Mouse (Mus musculus): ENCODE results near the gene Asic5. TPM values are rescaled to one million over a fixed set of nuclear protein-coding genes. Genes with fewer than 3 reads are reported as not detected.

Asic5 gene
- total RNA-seq (2012; rRNA removed) = not detected in 2 replicates

- Histone ChIP-seq H3K9me3 (ENCODE audit: control insufficient read depth, insufficient read depth, low read depth, low read length) (no peaks in the 10 kb centered on the region), H3K4me3 (ENCODE audit: insufficient read depth in 1 of 2, low read depth in 1 of 2, low read length in 2 of 2, poor library complexity in 1 of 2, severe bottlenecking in 1 of 2) (no peak within 1 kb of the TSS), H3K27ac (ENCODE audit: insufficient read depth, low read depth, low read length, poor library complexity, severe bottlenecking) (no peak within 1 kb of the TSS), H3K9ac (ENCODE audit: insufficient read depth, low read depth, low read length, poor library complexity, severe bottlenecking) (no peak within 1 kb of the TSS), H3K36me3 (ENCODE audit: control insufficient read depth, insufficient read depth, low read length, poor library complexity, severe bottlenecking) (no peaks in the 10 kb centered on the region), H3K4me1 (ENCODE audit: control insufficient read depth in 2 of 2, insufficient read depth in 2 of 2, low read length in 2 of 2, poor library complexity in 1 of 2) (no peaks in the 10 kb centered on the region)
- in situ Hi-C loops (cut with MboI; ENCODE audit: low sequenced_read_pairs in 2 of 2, unreplicated experiment in 2 of 2) = no loop called here
- no peak for DNase-seq (ENCODE audit: low read depth, low spot score)
- TF ChIP-seq CHD2 (IDR thresholded peaks at IDR 0.05; ENCODE audit: low read depth, low read length) (no peak), HCFC1 (IDR thresholded peaks at IDR 0.05; ENCODE audit: borderline replicate concordance, insufficient read depth, low read length) (no peak), ZC3H11A (IDR thresholded peaks at IDR 0.05; ENCODE audit: borderline replicate concordance, low read depth, low read length) (no peak), ZNF384 (IDR thresholded peaks at IDR 0.05; ENCODE audit: low read depth, low read length) (no peak), MAFK (IDR thresholded peaks at IDR 0.05; ENCODE audit: insufficient read depth, low read depth, low read length) (no peak)
These were observed at the start of gene Asic5 for GRCm38 (mm10) chr3:81981990-81982389. Gene Asic5 (plus strand): TSS chr3:81982290.

DNA sequence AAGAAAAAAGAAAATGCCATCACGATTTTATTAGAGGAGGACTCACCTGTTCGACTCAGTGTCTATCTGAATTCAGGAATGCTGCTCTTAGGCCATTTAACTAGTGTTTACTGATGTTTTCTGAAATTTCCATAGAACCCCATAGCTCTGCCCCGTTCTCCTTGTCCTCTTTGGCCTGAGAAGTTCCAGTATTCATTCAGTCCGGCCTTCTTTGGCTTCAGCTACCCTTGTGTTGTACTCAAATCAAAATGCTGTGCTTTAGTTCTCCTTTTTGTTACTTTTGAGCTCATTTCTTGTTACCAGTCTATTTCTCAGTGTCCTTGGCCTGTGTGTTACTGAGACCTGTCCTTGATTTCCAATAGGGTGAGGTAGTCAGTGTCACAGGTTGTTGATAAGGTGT, 48.7 kb upstream of the Asic5 start:
- no peaks in the 10 kb centered on the region for H3K36me3 ChIP-seq (ENCODE audit: control insufficient read depth, insufficient read depth, low read length, poor library complexity, severe bottlenecking)
- in situ Hi-C loops (cut with MboI; ENCODE audit: low sequenced_read_pairs in 2 of 2, unreplicated experiment in 2 of 2) = no loop called here
- TF ChIP-seq HCFC1 (IDR thresholded peaks at IDR 0.05; ENCODE audit: borderline replicate concordance, insufficient read depth, low read length) (no peak), ZC3H11A (IDR thresholded peaks at IDR 0.05; ENCODE audit: borderline replicate concordance, low read depth, low read length) (no peak), ZNF384 (IDR thresholded peaks at IDR 0.05; ENCODE audit: low read depth, low read length) (no peak), MAFK (IDR thresholded peaks at IDR 0.05; ENCODE audit: insufficient read depth, low read depth, low read length) (no peak), CHD2 (IDR thresholded peaks at IDR 0.05; ENCODE audit: low read depth, low read length) (no peak)
- H3K27ac ChIP-seq (ENCODE audit: insufficient read depth, low read depth, low read length, poor library complexity, severe bottlenecking) = no peak overlapping the region
- no peaks in the 10 kb centered on the region for H3K4me1 ChIP-seq (ENCODE audit: control insufficient read depth in 2 of 2, insufficient read depth in 2 of 2, low read length in 2 of 2, poor library complexity in 1 of 2)
- no peak overlapping the region for H3K9ac ChIP-seq (ENCODE audit: insufficient read depth, low read depth, low read length, poor library complexity, severe bottlenecking)
- DNase-seq (ENCODE audit: low read depth, low spot score) = no peak
- H3K4me3 ChIP-seq (ENCODE audit: insufficient read depth in 1 of 2, low read depth in 1 of 2, low read length in 2 of 2, poor library complexity in 1 of 2, severe bottlenecking in 1 of 2) = no peak overlapping the region
- H3K9me3 ChIP-seq (ENCODE audit: control insufficient read depth, insufficient read depth, low read depth, low read length) = no peaks in the 10 kb centered on the region

- Histone ChIP-seq H3K36me3 (ENCODE audit: control insufficient read depth, insufficient read depth, low read length, poor library complexity, severe bottlenecking) (no peaks in the 10 kb centered on the region), H3K4me3 (ENCODE audit: insufficient read depth in 1 of 2, low read depth in 1 of 2, low read length in 2 of 2, poor library complexity in 1 of 2, severe bottlenecking in 1 of 2) (no peak overlapping the region), H3K9me3 (ENCODE audit: control insufficient read depth, insufficient read depth, low read depth, low read length) (no peaks in the 10 kb centered on the region), H3K4me1 (ENCODE audit: control insufficient read depth in 2 of 2, insufficient read depth in 2 of 2, low read length in 2 of 2, poor library complexity in 1 of 2) (no peaks in the 10 kb centered on the region), H3K9ac (ENCODE audit: insufficient read depth, low read depth, low read length, poor library complexity, severe bottlenecking) (no peak overlapping the region), H3K27ac (ENCODE audit: insufficient read depth, low read depth, low read length, poor library complexity, severe bottlenecking) (no peak overlapping the region)
- TF ChIP-seq ZNF384 (IDR thresholded peaks at IDR 0.05; ENCODE audit: low read depth, low read length) (no peak), ZC3H11A (IDR thresholded peaks at IDR 0.05; ENCODE audit: borderline replicate concordance, low read depth, low read length) (no peak), MAFK (IDR thresholded peaks at IDR 0.05; ENCODE audit: insufficient read depth, low read depth, low read length) (no peak), HCFC1 (IDR thresholded peaks at IDR 0.05; ENCODE audit: borderline replicate concordance, insufficient read depth, low read length) (no peak), CHD2 (IDR thresholded peaks at IDR 0.05; ENCODE audit: low read depth, low read length) (no peak)
- no peak for DNase-seq (ENCODE audit: low read depth, low spot score)
- in situ Hi-C loops (cut with MboI; ENCODE audit: low sequenced_read_pairs in 2 of 2, unreplicated experiment in 2 of 2) = no loop called here
These were observed 43.2 kb upstream of the Asic5 start for GRCm38 (mm10) chr3:81938924-81939323.

GRCm38 (mm10) chr3:81942341-81942740, 39.7 kb upstream of the Asic5 start:
- in situ Hi-C loops (cut with MboI; ENCODE audit: low sequenced_read_pairs in 2 of 2, unreplicated experiment in 2 of 2) = no loop called here
- Histone ChIP-seq H3K4me3 (ENCODE audit: insufficient read depth in 1 of 2, low read depth in 1 of 2, low read length in 2 of 2, poor library complexity in 1 of 2, severe bottlenecking in 1 of 2) (no peak overlapping the region), H3K27ac (ENCODE audit: insufficient read depth, low read depth, low read length, poor library complexity, severe bottlenecking) (no peak overlapping the region), H3K9ac (ENCODE audit: insufficient read depth, low read depth, low read length, poor library complexity, severe bottlenecking) (no peak overlapping the region), H3K36me3 (ENCODE audit: control insufficient read depth, insufficient read depth, low read length, poor library complexity, severe bottlenecking) (no peaks in the 10 kb centered on the region), H3K4me1 (ENCODE audit: control insufficient read depth in 2 of 2, insufficient read depth in 2 of 2, low read length in 2 of 2, poor library complexity in 1 of 2) (no peaks in the 10 kb centered on the region), H3K9me3 (ENCODE audit: control insufficient read depth, insufficient read depth, low read depth, low read length) (no peaks in the 10 kb centered on the region)
- TF ChIP-seq CHD2 (IDR thresholded peaks at IDR 0.05; ENCODE audit: low read depth, low read length) (no peak), HCFC1 (IDR thresholded peaks at IDR 0.05; ENCODE audit: borderline replicate concordance, insufficient read depth, low read length) (no peak), MAFK (IDR thresholded peaks at IDR 0.05; ENCODE audit: insufficient read depth, low read depth, low read length) (no peak), ZC3H11A (IDR thresholded peaks at IDR 0.05; ENCODE audit: borderline replicate concordance, low read depth, low read length) (no peak), ZNF384 (IDR thresholded peaks at IDR 0.05; ENCODE audit: low read depth, low read length) (no peak)
- DNase-seq (ENCODE audit: low read depth, low spot score) = no peak

GRCm38 (mm10) chr3:81943097-81943496, 39.0 kb upstream of the Asic5 start:
- TF ChIP-seq MAFK (IDR thresholded peaks at IDR 0.05; ENCODE audit: insufficient read depth, low read depth, low read length) (no peak), ZC3H11A (IDR thresholded peaks at IDR 0.05; ENCODE audit: borderline replicate concordance, low read depth, low read length) (no peak)
- Histone ChIP-seq H3K36me3 (ENCODE audit: control insufficient read depth, insufficient read depth, low read length, poor library complexity, severe bottlenecking) (no peaks in the 10 kb centered on the region), H3K9me3 (ENCODE audit: control insufficient read depth, insufficient read depth, low read depth, low read length) (no peaks in the 10 kb centered on the region), H3K27ac (ENCODE audit: insufficient read depth, low read depth, low read length, poor library complexity, severe bottlenecking) (no peak overlapping the region), H3K4me3 (ENCODE audit: insufficient read depth in 1 of 2, low read depth in 1 of 2, low read length in 2 of 2, poor library complexity in 1 of 2, severe bottlenecking in 1 of 2) (no peak overlapping the region), H3K9ac (ENCODE audit: insufficient read depth, low read depth, low read length, poor library complexity, severe bottlenecking) (no peak overlapping the region), H3K4me1 (ENCODE audit: control insufficient read depth in 2 of 2, insufficient read depth in 2 of 2, low read length in 2 of 2, poor library complexity in 1 of 2) (no peaks in the 10 kb centered on the region)
- no peak for DNase-seq (ENCODE audit: low read depth, low spot score)
- in situ Hi-C loops (cut with MboI; ENCODE audit: low sequenced_read_pairs in 2 of 2, unreplicated experiment in 2 of 2) = no loop called here

Data from ES-E14 (cell line).